Mouse (Mus musculus) erythroblast, adult 5-6 weeks (primary cell): Measurements from ENCODE around the gene Rhob. TPM values are rescaled to one million over a fixed set of nuclear protein-coding genes. Genes with fewer than 3 reads are reported as not detected.
"Not testable (repeated sequence)": the region's sequence is repeated elsewhere in the genome, so short reads cannot be mapped to it uniquely, and the experiment has no call there.

Experiments
- ATAC-seq: replicated peaks from 2 replicates; pipeline ENCODE4 v1.8.0; 2016; ENCODE audit warnings: moderate number of reproducible peaks, mild to moderate bottlenecking, moderate TSS enrichment, inconsistent platforms; ENCODE audit not compliant: poor library complexity, low FRiP score, severe bottlenecking
- total RNA-seq, 2 experiments: library from RNA; stranded (forward) in 1 of 2; stranded (reverse) in 1 of 2; fragments of 150-400 nt in 1 of 2; fragments of 200-764, 138-1000 nt in 1 of 2; gene quantifications; 2 replicates each; pipeline versions ENCODE4 v1.2.3 to v1.2.4; 2015 to 2017; ENCODE audit warnings: low replicate concordance in 2 of 2

The Rhob gene
- total RNA-seq, 2 experiments from 2014 or later: 9.7 to 31.9 TPM

- no peak for ATAC-seq
These were observed 14.6 kb downstream of the Rhob start for GRCm38 (mm10) chr12:8485247-8485646.

GRCm38 (mm10) chr12:8482169-8482568 lies 17.6 kb downstream of the Rhob start:
- no peak for ATAC-seq

DNA sequence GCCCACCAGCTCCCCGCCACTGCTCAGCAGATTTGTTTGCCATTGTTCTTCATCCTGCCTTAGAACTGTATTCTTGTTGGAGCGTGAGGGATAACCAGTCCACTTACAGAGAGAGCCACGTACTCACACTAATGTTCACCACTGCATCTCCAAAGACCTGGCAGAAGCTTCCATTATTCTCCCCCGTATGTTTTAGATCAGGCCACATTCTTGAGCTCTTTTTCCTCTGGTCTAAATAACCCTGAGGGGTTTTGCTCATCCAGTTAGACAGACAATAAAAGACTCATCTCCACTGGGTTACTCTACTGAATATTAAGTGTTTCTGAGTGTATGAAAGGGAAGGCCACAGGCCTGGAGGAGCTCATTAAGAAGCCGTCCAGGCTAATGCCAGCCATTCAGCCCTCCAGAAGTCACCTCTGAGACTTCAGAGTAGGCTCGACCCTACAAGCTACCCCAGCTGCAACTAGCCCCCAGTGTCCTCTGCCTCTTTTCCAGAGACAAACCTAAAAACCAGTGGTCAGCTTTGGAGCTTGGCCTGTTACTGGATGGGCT lies 24.9 kb downstream of the Rhob start:
- ATAC-seq: no peak

- ATAC-seq: no peak
These were observed 27.0 kb downstream of the Rhob start for GRCm38 (mm10) chr12:8472591-8473358.

DNA sequence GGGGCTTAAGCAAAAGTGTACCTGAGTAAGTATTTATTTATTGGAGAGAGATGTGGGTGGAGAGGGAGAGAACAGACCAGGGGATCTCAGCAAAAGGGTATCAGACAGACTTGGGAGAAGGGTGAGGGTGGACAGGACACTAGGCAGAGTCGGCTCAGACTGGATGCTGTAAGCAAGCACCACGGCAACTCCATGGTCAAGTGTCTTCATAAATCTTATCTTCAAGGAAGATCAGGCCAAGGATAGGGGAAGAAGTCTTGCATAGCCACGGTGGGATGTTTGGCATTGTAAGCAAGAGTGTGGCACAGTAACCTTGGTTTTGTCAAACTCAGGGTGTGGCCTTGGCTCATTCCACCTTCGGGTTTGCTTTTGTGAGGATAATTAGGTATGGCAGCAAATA lies 27.8 kb downstream of the Rhob start:
- no peak for ATAC-seq

DNA sequence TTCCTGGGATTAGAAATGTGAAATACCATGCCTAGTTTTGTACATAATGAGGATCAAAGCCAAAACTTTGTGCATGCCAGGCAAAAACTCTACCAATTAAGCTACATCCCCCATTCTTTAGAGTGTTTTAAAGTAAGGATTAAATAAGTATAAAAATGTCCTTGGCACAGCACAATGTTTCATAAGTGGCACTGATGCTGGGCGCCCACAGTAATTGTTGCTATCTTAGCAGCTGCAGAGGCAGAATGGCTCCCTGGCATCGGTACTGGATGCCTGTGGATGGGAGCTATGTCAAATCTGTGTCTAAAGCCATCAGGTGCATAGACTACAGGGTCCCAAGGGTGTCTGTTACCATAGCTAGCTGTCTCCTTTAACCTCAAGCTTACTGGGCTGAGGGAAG lies 28.8 kb downstream of the Rhob start:
- no peak for ATAC-seq

DNA sequence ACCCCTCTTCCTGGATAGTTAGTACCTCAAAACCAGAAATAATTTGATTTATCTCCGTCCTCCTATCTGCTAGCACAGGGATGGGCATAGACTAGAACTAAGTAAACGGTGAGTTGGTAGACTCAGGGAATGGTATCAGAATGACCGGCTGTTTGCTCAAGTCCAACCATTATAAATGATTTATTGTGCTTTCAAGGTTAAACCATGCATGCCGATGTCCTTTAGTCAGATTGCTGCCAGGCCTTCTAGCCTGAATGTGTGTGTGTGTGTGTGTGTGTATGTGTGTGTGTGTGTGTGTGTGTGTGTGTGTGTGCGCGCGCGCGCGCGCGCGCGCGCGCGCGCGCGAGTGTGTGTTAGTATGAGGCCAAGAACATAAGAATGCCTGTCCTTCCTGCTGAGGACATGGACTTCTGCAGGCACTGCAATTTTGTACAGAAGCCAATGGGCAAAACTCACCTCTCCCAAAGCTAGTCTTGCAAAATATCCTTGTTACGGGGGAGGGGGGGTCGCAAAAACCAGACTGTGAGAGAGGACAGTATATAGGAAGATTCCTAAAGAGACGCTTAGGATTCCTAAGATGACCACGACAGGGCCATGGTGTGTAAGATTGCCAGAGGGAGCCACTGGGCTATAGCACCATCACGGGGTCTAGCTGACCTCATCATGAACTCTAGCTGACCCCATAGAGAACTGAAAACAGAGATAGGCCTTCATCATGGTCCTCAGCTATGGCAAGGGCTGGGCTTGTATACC lies 29.9 kb downstream of the Rhob start:
- no peak for ATAC-seq

- ATAC-seq: no peak
These were observed 31.5 kb downstream of the Rhob start for GRCm38 (mm10) chr12:8468221-8468865.

GRCm38 (mm10) chr12:8467029-8467924 lies 32.5 kb downstream of the Rhob start:
- ATAC-seq: no peak

DNA sequence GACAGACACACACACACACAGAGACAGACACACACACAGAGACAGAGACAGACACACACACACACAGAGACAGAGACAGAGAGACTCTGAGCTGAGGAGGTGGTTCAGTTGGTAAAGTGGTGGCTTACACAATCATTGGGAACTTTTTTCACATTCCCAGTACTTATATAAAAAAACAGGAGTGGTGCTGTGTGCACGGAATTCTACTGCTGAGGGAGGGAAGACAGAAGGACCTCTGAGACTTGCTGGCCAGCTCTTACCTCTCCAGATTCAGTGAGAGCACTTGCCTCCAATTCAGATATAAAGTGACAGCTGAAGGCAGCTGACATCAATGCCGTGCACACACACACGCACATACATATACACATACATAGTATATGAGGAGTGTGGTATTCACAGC lies 34.1 kb downstream of the Rhob start:
- no peak for ATAC-seq

GRCm38 (mm10) chr12:8464961-8465360 lies 34.8 kb downstream of the Rhob start:
- no peak for ATAC-seq

- no peak for ATAC-seq
These were observed 36.1 kb downstream of the Rhob start for GRCm38 (mm10) chr12:8463599-8464160.

GRCm38 (mm10) chr12:8462533-8462932 lies 37.3 kb downstream of the Rhob start:
- no peak for ATAC-seq

GRCm38 (mm10) chr12:8461575-8461974 lies 38.2 kb downstream of the Rhob start:
- not testable (repeated sequence) for ATAC-seq

DNA sequence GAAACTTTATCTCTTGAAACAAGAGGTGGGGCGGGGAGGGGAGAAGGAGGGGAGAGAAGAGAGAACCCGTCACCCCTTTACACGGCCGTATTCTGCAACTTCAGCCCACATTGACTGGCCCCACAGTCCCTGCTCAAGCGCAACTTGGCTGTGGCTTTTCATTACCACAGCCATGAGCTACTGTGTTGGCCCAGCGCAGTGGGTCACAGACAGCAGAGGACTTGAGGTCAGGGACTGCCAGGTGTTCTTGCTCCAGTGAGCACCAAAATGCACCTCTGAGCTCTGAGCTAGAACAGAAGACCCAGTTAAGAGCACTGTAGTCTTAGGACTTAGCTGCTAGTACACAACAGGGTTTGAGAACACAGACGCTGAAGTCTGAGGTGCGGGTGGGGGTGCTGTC lies 41.4 kb downstream of the Rhob start:
- ATAC-seq: no peak

DNA sequence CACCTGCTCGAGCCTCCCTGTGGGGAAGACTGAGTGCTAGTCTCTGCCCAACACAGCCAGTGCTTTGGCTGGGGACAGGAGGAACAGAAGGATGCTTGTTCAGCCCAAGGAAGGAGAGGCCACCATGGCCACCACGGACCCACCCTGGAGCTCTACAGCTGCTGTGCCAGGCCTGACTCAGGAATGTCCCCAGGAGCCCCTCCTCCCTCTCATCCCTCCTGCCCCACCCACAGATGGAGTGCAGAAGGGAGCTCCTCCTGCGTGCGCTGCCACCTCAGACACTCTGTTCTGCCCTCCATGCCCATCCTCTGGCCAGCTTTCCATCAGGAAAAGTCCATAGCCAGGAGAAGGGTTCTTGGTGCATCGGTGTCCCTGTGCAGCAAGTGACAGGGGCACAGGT lies 42.8 kb downstream of the Rhob start:
- ATAC-seq: no peak

- no peak for ATAC-seq
These were observed 44.8 kb downstream of the Rhob start for GRCm38 (mm10) chr12:8455046-8455445.

GRCm38 (mm10) chr12:8454487-8454886 lies 45.3 kb downstream of the Rhob start:
- ATAC-seq: no peak
